Mouse (Mus musculus): ENCODE data around the gene Rps5.

GRCm38 (mm10) chr7:12922729-12923128 lies 639 bp downstream of the Rps5 start:
- TF ChIP-seq CTCF (IDR thresholded peaks at IDR 0.05; ENCODE audit: extremely low read depth, insufficient read depth, low read length) = no peak
- no peak for TF ChIP-seq POLR2A (IDR thresholded peaks at IDR 0.05; ENCODE audit: extremely low read depth, insufficient read depth, low read length)

All from cortical plate, adult 2 months (tissue).